In the genomic region with DNA sequence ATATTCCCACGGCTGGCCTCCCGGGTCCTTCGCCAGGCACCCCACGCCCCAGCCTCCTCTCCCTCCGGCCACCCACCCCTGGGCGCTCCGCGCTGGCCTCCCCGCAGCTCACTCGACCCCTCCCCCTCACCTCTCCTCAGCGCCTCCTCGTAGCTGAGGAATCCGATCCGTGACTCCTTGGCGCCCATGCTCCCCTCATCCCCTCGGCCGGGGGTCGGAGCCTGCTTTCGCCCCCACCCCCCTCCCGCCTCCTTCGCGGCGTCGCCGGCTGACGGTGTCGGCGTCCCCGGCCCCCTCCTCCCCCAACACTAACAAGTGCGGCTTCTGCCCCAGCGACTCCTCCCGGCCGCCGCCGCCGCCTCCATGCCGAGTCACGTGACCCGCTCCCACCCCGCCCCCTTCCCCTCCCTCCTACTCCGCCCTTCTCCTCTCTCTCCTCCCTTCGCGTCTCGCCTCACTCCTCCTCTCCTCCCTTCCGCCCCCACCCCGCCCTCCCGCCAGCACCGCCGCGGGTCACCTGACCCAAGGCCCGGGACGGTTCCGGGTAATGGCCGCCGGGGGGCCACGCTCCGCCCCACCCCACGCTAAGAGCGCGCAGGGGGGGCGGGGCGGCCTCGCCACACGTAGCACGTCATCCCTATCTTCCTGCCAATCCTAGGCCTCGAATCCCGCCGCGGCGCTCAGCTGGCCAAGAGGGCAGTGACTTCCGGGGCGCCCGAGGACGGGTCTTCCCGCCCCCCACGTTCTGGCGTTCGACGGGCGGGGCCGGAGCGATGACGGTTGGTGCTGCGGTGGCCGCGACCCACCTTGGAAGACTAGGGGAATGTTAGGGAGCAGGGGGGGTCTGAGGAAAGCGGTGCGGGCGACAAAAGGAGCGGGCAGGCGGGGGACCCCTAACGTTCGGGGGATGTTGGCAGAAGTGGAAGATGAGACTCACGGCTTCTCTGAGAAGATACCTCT, we compare ENCODE assay signal across 8 mouse cellular contexts. TPM values are rescaled to one million over a fixed set of nuclear protein-coding genes. Genes with fewer than 3 reads are reported as not detected.
DNase-seq lines count a peak whose midpoint lies in the region; ATAC-seq lines count a peak whose summit lies in the region.

A gene (minus strand): TSS at position 581 of the 960 bp plus-strand sequence.

- ATAC-seq in heart, embryonic 13.5 days (ENCODE audit: extremely low read depth, insufficient number of reproducible peaks, low FRiP score, low TSS enrichment) = peak; percentile 98
- peak; percentile 96 for ATAC-seq in liver, embryonic 13.5 days (ENCODE audit: low read depth)
- peak; percentile 99 for ATAC-seq in stomach, embryonic 16.5 days (ENCODE audit: insufficient read depth, low FRiP score)

- H3K27ac ChIP-seq in brown adipose tissue, adult 24 weeks (replicated peaks; ENCODE audit: low read depth, low read length) = peak within 1 kb of the TSS; percentile 67
- peak within 1 kb of the TSS; percentile 89 for H3K27ac ChIP-seq in heart, embryonic 13.5 days (replicated peaks)
- peak within 1 kb of the TSS; percentile 97 for H3K27ac ChIP-seq in liver, embryonic 13.5 days
- peak within 1 kb of the TSS; percentile 60 for H3K27ac ChIP-seq in stomach, embryonic 16.5 days (ENCODE audit: low read length)

- H3K27me3 ChIP-seq in heart, embryonic 13.5 days (replicated peaks) = no peaks in the 10 kb centered on the region
- no peaks in the 10 kb centered on the region for H3K27me3 ChIP-seq in liver, embryonic 13.5 days
- no peaks in the 10 kb centered on the region for H3K27me3 ChIP-seq in stomach, embryonic 16.5 days (ENCODE audit: control insufficient read depth, insufficient read depth, low read length)

- under 1% methylated on average over 86 of the region's 94 CpGs for WGBS in heart, embryonic 13.5 days
- under 1% methylated on average over 94 of the region's 94 CpGs for WGBS in liver, embryonic 13.5 days (ENCODE audit: insufficient replicate concordance)
- 1% methylated on average over 92 of the region's 94 CpGs for WGBS in stomach, embryonic 16.5 days

- H3K4me2 ChIP-seq in heart, embryonic 13.5 days = peak within 1 kb of the TSS; percentile 75
- H3K4me2 ChIP-seq in liver, embryonic 13.5 days = peak within 1 kb of the TSS; percentile 77
- H3K4me2 ChIP-seq in stomach, embryonic 16.5 days (ENCODE audit: low read depth, low read length) = peak within 1 kb of the TSS; percentile 61

- DNase-seq in CD4-positive, CD25-positive, alpha-beta regulatory T cell, adult 2 months (ENCODE audit: low read depth, low spot score) = peak; percentile 99
- DNase-seq in fat pad, adult 2 months (ENCODE audit: extremely low read depth, low read depth, low spot score) = peak; percentile 50
- peak; percentile 98 for DNase-seq in kidney, postnatal 14 days
- peak; percentile 98 for DNase-seq in liver, embryonic 13.5 days
- peak; percentile 98 for DNase-seq in neural tube, embryonic 10.5 days (ENCODE audit: extremely low spot score, low spot score)

- H3K4me3 ChIP-seq in brown adipose tissue, adult 24 weeks (ENCODE audit: insufficient read depth, low read depth, low read length) = peak within 1 kb of the TSS; percentile 81
- peak within 1 kb of the TSS; percentile 94 for H3K4me3 ChIP-seq in heart, embryonic 13.5 days
- peak within 1 kb of the TSS; percentile 98 for H3K4me3 ChIP-seq in liver, embryonic 13.5 days (replicated peaks)
- peak within 1 kb of the TSS; percentile 88 for H3K4me3 ChIP-seq in stomach, embryonic 16.5 days (replicated peaks; ENCODE audit: low read length)

- peak within 1 kb of the TSS; percentile 95 for H3K9ac ChIP-seq in heart, embryonic 13.5 days
- H3K9ac ChIP-seq in liver, embryonic 13.5 days = peak within 1 kb of the TSS; percentile 99
- H3K9ac ChIP-seq in stomach, embryonic 16.5 days (ENCODE audit: low read length) = peak within 1 kb of the TSS; percentile 88

- no peaks in the 10 kb centered on the region for H3K36me3 ChIP-seq in heart, embryonic 13.5 days
- H3K36me3 ChIP-seq in liver, embryonic 13.5 days = peaks cover 12% of the 10 kb centered on the region
- H3K36me3 ChIP-seq in stomach, embryonic 16.5 days (ENCODE audit: control insufficient read depth, insufficient read depth, low read length) = no peaks in the 10 kb centered on the region

- H3K4me1 ChIP-seq in brown adipose tissue, adult 24 weeks (ENCODE audit: control insufficient read depth, insufficient read depth, insufficient read length, low read length) = no peaks in the 10 kb centered on the region
- H3K4me1 ChIP-seq in heart, embryonic 13.5 days = peaks cover 17% of the 10 kb centered on the region
- H3K4me1 ChIP-seq in liver, embryonic 13.5 days (replicated peaks) = peaks cover 47% of the 10 kb centered on the region
- peaks cover 4% of the 10 kb centered on the region for H3K4me1 ChIP-seq in stomach, embryonic 16.5 days (ENCODE audit: control insufficient read depth, insufficient read depth, low read length)

- H3K9me3 ChIP-seq in heart, embryonic 13.5 days = no peaks in the 10 kb centered on the region
- no peaks in the 10 kb centered on the region for H3K9me3 ChIP-seq in liver, embryonic 13.5 days (replicated peaks)
- no peaks in the 10 kb centered on the region for H3K9me3 ChIP-seq in stomach, embryonic 16.5 days (replicated peaks; ENCODE audit: control insufficient read depth, low read length)

RNA-seq across cellular contexts. Expression of the gene that starts here (rescaled TPM):
- polyA plus RNA-seq in brown adipose tissue, adult 24 weeks (2012; ENCODE audit: insufficient read depth, insufficient read length, missing spikeins) = 16.5 and 28.5 TPM in 2 replicates
- polyA plus RNA-seq in heart, embryonic 13.5 days (2015; fragmentation: Nextera tagmentation; extraction: Ambion mirVana) = 3.5 and 3.9 TPM in 2 replicates
- 9.7 and 10.0 TPM in 2 replicates for polyA plus RNA-seq in liver, embryonic 13.5 days (2015; fragmentation: Nextera tagmentation; extraction: Ambion mirVana)
- polyA plus RNA-seq in stomach, embryonic 16.5 days (2015; fragmentation: Nextera tagmentation; extraction: Ambion mirVana) = 4.8 and 5.0 TPM in 2 replicates

Comparison
In these comparisons a context has a peak if more than half of its experiments do, and no peak if none do; other contexts are left out.
1. Peak in every context shown above with its lines: DNase-seq, ATAC-seq, H3K4me3 ChIP-seq and H3K27ac ChIP-seq.